Mouse (Mus musculus) heart, adult 2 months (tissue): ENCODE measurements around the gene Taldo1. TPM values are rescaled to one million over a fixed set of nuclear protein-coding genes. Genes with fewer than 3 reads are reported as not detected.

Experiments used
- DNase-seq, 2 experiments: peaks; one replicate each; pipeline ENCODE4 v3.0.0; 2021
- H3K27ac ChIP-seq: fragments of 200-600 bp; 2 replicates; pipeline ENCODE4 v1.8.1; 2022
- H3K27me3 ChIP-seq: fragments of 200-500 bp; 2 replicates; pipeline ENCODE4 v1.6.1; 2012; ENCODE audit warnings: mild to moderate bottlenecking, low read length, inconsistent platforms, mixed read lengths; ENCODE audit not compliant: control insufficient read depth, insufficient read depth
- H3K36me3 ChIP-seq: fragments of 200-500 bp; 2 replicates; pipeline ENCODE4 v1.6.1; 2012; ENCODE audit warnings: low read length, inconsistent platforms; ENCODE audit not compliant: control insufficient read depth, insufficient read depth
- H3K4me1 ChIP-seq: fragments of 200-500 bp; 2 replicates; pipeline ENCODE4 v1.6.1; 2011; ENCODE audit warnings: low read length; ENCODE audit not compliant: control insufficient read depth, insufficient read depth
- H3K4me3 ChIP-seq: fragments of 200-600 bp; 2 replicates; pipeline ENCODE4 v1.8.1; 2022
- H3K79me2 ChIP-seq: fragments of 200-500 bp; replicated peaks from 2 replicates; pipeline ENCODE4 v1.6.1; 2012; ENCODE audit warnings: mild to moderate bottlenecking, inconsistent platforms, low read length, moderate library complexity, mixed read lengths; ENCODE audit not compliant: control insufficient read depth, insufficient read depth
- H3K9ac ChIP-seq: fragments of 200-500 bp; 2 replicates; pipeline ENCODE4 v1.6.1; 2012; ENCODE audit warnings: low read depth, mild to moderate bottlenecking, control low read depth, inconsistent platforms, low read length, mixed read lengths
- CTCF ChIP-seq: fragments of 200-600 bp; IDR thresholded peaks from 2 replicates; pipeline ENCODE4 v1.8.1; 2022; ENCODE audit warnings: antibody characterized with exemption, mild to moderate bottlenecking, moderate library complexity
- EP300 ChIP-seq: fragments of 200-500 bp; IDR thresholded peaks from 2 replicates; pipeline ENCODE4 v1.6.1; 2011; ENCODE audit warnings: low read depth, low read length, control low read depth; ENCODE audit not compliant: insufficient read depth
- POLR2A ChIP-seq: fragments of 200-500 bp; IDR thresholded peaks from 2 replicates; pipeline ENCODE4 v1.6.1; 2011; ENCODE audit warnings: mild to moderate bottlenecking, low read depth, low read length, control low read depth; ENCODE audit not compliant: insufficient read depth
- WGBS: fragments of 180-500 bp; shearing (Covaris S2); methylation state at CpG from one replicate; pipeline ENCODE4 v1.1.7; 2018; 5-methylcytosine and 5-hydroxymethylcytosine counted together
- intact Hi-C: fragments of 180-260 bp; cut with DNase I; formaldehyde crosslinking; loops from one replicate; pipeline ENCODE4 v1.15.1; 2025
- polyA plus RNA-seq: library from polyadenylated mRNA; depleted of rRNA; stranded (reverse); fragments of >200 nt; gene quantifications from 2 replicates; pipeline ENCODE4 v1.2.3, GENCODE M21; 2012
- total RNA-seq, 2 experiments: library from RNA; stranded (reverse); gene quantifications; 2 replicates each; pipeline ENCODE4 v1.2.3; 2021

The Taldo1 gene
- total and polyA plus RNA-seq, 3 experiments: 110 to 132 (median 116) TPM

DNA sequence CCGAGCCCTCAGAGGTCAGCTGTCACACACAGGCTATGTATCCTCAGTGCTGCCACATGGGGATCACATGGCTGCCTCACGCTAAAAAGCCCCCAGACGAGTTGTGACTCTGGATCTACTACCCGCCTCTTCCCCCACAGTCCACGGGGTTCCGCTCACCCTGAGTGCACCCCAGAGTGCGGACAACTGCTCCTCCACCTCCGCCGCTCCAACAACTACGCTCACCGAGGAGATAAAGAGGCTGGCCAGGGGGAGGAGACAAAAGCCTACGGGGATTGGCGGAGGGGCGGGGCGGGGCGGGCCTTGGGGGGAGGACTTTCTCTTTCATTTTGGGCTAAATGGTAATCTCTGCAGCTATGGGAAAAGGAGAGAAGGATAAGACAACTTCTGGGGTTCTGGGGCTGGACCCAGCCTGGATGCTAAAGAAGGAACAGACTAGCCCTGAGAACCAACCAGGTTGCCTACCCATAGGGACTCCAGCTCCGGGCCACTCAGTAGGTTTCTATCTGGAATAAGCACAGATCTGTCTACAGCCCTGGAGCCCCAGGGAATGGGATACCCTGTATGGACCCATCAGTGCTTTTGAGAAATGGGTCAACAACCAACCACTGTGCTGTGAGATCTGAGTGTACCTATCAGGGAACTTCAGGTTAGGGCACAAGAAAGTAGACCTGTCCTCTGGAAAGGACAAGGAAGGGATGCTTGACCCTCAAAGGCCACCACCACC is 43.3 kb downstream of the Taldo1 start:
- intact Hi-C loops: no loop called here
- Histone ChIP-seq H3K27ac (peak overlapping the region; percentile 96), H3K27me3 (no peaks in the 10 kb centered on the region), H3K36me3 (no peaks in the 10 kb centered on the region), H3K4me3 (peak overlapping the region; percentile 67), H3K9ac (peak overlapping the region; percentile 49), H3K4me1 (peaks cover 11% of the 10 kb centered on the region), H3K79me2 (no peaks in the 10 kb centered on the region)
- 4% methylated on average over 17 of the region's 17 CpGs for WGBS
- TF ChIP-seq EP300 (peak; percentile 50; the same call in 1 of the 2 replicates), CTCF (no peak), POLR2A (peak; percentile 91)
- peak; percentile 73 to 79 for DNase-seq

DNA sequence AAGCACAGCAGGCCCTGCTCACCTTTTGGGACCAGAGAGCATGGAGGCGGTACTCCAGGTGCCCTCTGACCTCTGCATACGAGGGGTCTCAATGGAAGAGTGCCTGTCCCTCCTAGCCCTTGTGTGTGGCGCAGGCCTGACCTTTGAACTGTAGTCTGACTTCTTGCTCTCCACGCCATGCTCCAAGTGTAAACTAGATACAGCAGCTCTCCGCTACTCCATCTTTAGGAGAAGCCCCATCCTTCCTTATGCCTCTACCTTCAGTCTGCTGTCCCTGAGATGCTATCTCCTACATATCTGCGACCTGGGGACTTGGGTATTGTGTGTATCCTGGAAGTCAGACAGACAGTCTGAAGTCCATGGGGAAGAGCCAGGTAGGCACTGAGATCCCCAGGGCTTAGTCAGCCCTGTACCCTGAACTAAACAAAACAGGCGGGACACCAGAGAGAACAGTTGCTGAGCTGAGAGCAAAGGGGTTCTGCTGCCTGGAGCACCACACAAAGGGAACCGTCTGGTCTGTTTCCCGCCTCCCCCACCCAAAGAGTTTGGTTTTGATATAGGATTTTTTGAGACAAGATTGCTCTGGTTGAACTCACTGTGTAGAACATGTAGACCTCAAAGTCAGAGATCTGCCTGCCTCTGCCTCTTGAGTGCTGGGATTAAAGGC is 44.0 kb downstream of the Taldo1 start:
- DNase-seq: peak in 1 of 2 experiments; percentile 31
- Histone ChIP-seq H3K4me3 (no peak overlapping the region; the same call in 1 of the 2 replicates), H3K27ac (peak overlapping the region; percentile 96), H3K27me3 (no peaks in the 10 kb centered on the region), H3K79me2 (no peaks in the 10 kb centered on the region), H3K9ac (no peak overlapping the region), H3K36me3 (no peaks in the 10 kb centered on the region), H3K4me1 (peaks cover 12% of the 10 kb centered on the region)
- 84% methylated on average over 9 of the region's 9 CpGs for WGBS
- intact Hi-C loops: no loop called here
- TF ChIP-seq POLR2A (no peak), CTCF (no peak)

DNA sequence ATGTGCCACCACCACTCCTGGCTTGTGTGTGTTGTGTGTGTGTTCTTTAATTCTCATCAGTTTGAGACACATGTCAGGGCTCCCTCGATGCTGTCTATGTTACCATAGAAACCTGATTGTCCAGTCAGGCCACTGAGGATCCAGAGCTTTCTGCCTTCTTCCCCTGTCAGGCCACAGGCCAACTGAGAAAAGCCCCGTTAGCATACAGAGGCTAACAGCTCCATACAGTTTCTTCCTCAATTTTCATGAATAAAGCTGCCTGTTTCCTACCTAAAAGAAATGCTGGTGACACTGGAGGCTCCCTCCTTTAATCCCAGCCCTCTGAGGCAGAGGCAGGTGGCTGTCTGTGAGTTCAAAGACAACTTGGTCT is 44.5 kb downstream of the Taldo1 start:
- Histone ChIP-seq H3K9ac (no peak overlapping the region), H3K27me3 (no peaks in the 10 kb centered on the region), H3K4me1 (peaks cover 12% of the 10 kb centered on the region), H3K36me3 (no peaks in the 10 kb centered on the region), H3K27ac (peak overlapping the region; percentile 92), H3K4me3 (peak overlapping the region; percentile 47; the same call in 1 of the 2 replicates), H3K79me2 (no peaks in the 10 kb centered on the region)
- no peak for TF ChIP-seq EP300
- TF ChIP-seq POLR2A: no peak
- TF ChIP-seq CTCF: no peak
- WGBS: 59% methylated on average over 2 of the region's 2 CpGs
- peak in 1 of 2 experiments; percentile 18 for DNase-seq
- intact Hi-C loops: no loop called here

DNA sequence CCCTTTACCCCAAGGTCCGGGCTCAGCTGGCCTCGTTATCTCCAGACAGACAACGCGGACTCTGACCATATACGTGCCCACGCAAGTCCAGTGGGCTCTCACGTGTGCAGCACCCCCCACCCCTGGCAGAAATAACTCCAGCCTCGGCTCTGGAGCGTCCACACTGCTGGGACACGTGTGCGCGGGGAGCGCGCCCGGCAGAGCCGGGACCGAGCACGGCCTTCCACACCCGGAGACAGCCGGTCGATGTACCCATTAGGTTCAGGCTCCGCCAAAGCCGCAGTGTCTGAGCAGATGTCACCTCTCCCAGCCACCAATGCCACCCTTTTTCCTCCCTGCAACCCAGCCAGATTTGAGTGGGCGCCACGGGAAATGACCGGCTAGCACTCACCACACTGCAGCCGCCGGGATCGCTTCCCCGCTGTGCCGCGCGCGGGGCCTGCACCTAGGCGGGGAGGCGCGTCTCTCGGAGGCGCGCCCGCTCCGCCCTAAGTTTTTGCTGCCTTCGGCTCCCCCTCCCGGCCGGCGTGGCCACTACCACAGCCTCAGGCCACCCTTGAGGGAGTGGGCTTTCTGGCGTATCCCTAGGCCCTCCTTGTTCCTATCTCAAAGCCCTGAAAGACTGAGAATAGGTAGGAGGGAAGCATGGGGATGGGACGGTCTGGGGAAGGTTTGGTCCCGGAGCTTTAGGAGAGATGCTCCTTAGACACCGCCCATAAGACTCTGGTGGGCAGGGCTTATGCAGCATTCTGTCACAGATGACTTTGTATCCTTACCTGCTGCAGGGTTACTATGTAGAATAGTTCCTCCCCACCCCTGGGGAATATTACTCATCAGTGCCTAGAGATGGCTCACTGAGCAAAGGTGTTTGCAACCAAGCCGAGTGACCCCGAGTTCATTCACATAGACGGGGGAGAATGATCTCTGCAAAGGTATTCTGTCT is 45.5 kb downstream of the Taldo1 start, which contains the start of gene Slc25a22:
Slc25a22 (minus strand) TSS at position 715 of the 943 bp plus-strand sequence.
- Histone ChIP-seq H3K36me3 (no peaks in the 10 kb centered on the region), H3K27ac (peak within 1 kb of the TSS; percentile 92), H3K4me1 (peaks cover 12% of the 10 kb centered on the region), H3K27me3 (no peaks in the 10 kb centered on the region), H3K4me3 (peak within 1 kb of the TSS; percentile 47), H3K9ac (peak within 1 kb of the TSS; percentile 95), H3K79me2 (no peaks in the 10 kb centered on the region)
- intact Hi-C loops: loop anchor here (1.0 kb wide), 1 partner anchor 28 kb away; no protein-coding TSS in a partner anchor
- peak; percentile 90 to 91 for DNase-seq
- WGBS: 7% methylated on average over 53 of the region's 53 CpGs
- 0 out of 2 replicates have a peak, but pooled peaks have one; percentile 43 for TF ChIP-seq EP300
- TF ChIP-seq CTCF: peak; percentile 94
- TF ChIP-seq POLR2A: peak; percentile 87

DNA sequence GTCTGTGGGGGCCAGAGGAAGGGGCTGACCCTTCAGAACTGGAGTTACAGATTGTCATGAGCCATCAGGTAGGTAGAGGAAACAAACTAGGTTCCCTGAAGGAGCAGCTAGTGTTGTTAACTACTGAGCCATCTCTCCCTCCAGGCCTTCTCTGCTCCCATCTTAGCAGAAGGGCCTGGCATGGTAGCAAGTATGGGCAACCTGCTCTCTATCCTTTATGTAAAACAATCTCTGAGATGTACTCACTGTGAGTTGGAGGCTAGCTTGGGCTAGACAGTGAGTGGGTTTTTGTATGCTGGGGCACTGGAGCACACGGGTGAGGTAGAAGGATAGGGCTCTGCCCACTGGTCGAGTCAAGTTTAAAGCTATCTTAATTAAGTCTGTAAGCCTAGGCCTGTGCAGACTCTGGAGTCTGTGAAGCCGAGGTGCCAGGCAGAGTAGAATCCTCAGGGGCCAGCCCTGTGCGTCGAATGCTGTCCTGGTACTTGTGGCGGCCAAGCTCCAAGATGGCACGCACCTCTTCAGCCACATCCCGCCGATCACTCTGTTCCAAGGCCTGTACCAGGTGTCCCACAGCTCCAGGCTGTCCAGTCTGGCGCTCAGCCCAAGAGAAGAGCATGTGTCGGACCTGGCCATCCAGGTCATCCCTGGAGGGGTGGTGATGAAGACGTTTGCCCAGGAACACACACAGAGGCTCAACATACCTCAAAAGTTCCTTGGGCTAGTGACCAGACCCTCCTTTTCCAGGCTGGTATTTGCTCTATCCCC is 46.4 kb downstream of the Taldo1 start:
- Histone ChIP-seq H3K27me3 (no peaks in the 10 kb centered on the region), H3K36me3 (no peaks in the 10 kb centered on the region), H3K9ac (no peak overlapping the region), H3K79me2 (no peaks in the 10 kb centered on the region), H3K4me3 (no peak overlapping the region), H3K27ac (no peak overlapping the region), H3K4me1 (peaks cover 12% of the 10 kb centered on the region)
- TF ChIP-seq CTCF (no peak), POLR2A (no peak), EP300 (no peak)
- intact Hi-C loops: no loop called here
- 88% methylated on average over 12 of the region's 12 CpGs for WGBS
- DNase-seq: peak in 1 of 2 experiments; percentile 15
